Mouse (Mus musculus): ENCODE measurements around the gene Nap1l4.

Gene Nap1l4

DNA sequence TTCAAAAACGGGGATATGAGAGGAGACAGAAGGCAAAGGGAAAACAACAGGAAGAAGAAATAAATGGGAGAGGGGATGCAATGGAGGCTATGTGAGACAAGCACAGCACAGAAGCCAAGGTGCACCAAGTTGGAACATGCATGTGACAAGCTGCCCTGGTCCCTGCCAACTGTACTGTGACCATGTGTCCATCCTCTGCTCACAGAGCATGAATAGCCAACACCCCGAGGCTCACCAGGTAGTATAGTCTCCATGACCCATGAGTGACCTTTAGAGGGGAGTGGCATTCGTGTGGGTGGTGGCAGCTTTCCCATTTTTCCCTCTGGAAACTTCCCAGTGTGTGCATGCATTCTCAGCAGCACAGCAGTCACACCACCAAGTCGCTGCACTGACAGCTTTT, 29.6 kb downstream of the Nap1l4 start:
- DNase-seq (ENCODE audit: low spot score in 2 of 2): no peak

DNA sequence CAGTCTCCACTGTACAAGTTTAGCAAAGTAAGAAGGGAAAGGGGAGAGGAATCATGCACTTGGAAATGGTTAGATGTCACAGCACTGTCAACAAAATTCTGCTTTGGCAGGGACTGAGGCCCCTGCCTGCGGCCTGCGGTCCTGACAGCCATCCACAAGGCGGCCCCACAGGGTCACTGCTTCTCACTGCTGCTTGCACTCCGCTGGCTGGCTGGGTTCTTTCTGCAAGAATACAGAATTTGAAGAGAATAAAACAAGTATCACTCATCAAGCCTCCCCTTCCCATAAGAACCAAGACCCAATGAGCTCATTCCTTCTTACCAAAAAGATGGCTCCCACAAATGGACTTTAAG, 34.5 kb downstream of the Nap1l4 start:
- no peak for DNase-seq (ENCODE audit: low spot score in 2 of 2)

DNA sequence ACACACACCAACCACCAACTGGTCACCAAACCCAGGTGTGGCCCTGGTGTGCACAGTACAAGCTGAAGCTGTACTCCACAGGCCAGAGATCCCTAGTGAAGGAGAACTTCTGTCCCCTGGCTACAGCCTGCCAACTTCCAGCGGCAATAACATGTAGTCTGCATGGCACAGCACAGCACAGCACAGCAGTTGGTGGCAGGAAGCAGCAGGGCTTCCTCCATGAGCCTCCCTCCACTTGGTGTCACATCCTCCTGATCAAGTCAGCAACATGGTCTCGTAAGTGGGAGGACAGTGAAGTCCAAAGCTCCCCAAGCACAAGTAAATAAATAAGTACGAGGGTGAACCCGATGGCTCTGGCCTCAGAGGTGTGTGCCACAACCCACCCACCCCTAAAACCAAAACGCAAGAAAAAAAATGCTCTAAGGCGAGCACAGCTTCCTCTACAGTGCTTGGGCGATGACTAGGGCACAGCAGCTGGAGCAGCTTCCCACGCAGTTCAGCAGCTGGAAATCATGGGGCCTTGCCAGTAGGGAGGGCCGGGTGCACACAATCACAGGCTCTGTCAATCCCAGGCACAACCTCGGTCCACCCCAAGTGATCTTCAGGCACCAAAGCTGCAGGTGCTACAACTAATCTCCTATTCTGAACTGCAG, 35.0 kb downstream of the Nap1l4 start:
- DNase-seq (ENCODE audit: low spot score in 2 of 2): no peak

DNA sequence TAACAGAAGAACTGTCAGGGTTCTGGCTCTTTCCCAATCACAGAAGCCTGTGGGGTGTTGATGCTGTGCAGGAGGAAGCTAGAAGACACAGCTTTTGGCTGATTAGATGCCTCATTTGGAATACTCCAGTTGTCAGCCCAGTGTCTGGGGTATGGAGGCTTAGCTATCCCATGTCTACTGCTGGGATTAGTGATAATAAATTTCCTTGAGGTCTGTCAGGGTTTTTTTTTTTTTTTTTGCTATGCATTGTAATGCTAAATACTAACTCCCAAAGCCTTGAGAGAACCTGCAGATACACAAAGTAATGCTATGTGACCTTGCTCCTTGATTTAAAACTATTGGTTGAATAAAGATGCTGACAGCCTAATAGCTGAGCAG, 37.6 kb downstream of the Nap1l4 start:
- DNase-seq (ENCODE audit: low spot score in 2 of 2): no peak

DNA sequence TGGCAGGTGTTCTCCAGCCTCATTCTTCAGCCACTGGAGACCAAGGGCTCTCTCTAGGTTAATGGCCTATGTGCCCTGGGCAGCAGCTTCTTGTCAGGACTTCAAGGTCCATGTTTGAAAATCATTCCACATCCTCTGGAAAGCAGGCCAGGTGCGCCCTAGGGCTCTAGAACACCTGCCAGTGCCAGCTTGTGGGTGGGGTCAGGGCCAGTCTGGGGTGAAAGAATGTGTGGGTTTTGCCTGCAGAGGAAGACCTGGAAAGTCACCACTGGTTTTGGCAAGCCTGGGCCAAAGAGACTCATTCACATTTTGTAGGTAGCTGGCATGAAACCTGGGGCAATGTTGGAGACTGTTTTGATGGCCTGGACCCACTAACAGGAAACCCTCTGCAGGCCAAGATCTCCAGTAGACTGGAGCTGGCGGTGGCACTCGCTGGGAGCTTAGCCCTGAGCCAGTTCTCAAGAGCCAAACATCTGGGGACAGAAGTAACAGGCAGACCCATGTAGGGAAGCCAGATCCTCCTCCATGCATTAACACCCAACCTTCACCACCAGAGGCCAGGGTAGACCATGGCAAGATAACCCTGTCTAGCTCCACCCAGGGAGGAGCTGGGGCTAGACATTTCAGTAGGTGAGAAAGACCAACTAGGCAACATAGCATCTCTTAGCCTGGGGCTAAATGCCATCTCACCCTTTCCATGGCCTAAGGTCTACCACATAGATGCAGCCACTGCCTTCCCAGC, 38.1 kb downstream of the Nap1l4 start:
- DNase-seq (ENCODE audit: low spot score in 2 of 2): no peak

DNA sequence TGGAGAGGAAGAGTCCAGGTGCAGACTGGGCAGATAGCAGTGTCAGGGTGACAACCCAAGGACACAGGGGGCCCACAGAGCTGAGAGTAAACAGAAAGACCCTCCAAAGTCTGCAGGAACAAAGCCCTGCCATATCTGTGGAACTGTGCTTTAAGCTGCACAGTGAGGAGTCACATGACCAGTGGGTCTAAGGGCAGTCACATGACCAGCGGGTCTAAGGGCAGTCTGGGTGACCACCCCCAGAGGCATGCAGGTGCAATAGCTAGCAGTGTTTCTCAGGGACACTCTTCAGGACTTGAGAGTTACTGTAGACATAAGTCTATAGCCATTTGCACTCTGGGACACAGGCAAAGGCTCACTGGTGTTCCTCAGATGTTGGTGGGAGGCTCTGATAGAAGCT, 39.3 kb downstream of the Nap1l4 start:
- DNase-seq (ENCODE audit: low spot score in 2 of 2): no peak

DNA sequence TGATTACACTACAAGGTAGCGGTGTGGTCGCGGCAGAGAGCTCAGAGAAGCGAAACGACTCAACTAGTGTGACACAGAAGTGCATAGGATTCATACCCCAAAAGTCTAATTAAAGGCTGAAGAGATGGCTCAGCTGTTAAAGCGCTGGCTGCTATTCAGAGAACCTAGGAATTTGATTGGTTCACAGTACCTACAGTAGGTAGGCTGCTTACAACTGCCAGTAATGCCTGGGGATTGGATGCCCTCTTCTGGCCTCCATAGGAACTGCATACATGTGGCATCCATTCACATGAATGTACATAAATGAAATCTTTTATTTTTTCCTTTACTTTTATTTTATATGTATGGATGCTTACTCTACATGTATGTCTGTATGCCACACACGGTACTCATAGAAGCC, 42.2 kb downstream of the Nap1l4 start:
- peak in 1 of 2 experiments; percentile 68 for DNase-seq (ENCODE audit: low spot score in 2 of 2)

DNA sequence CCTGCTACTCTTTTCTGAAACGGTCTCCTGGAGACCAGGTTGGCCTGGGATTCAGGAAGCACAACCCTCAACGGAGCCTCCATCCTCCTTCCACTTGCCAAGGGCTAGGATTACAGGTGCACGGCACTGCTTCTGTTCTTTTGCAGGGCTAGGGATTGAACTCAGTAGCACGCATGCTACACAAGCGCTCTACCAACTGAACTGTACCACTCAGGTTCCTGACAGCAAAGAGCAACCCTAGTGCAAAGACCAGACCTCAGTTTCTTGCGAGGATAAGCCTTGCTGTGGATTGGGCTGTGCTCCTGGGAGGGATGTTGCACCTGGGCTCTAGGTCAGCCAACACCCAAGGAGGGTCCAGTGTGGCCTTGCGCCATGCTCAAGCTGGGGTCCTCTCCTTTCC, 42.6 kb downstream of the Nap1l4 start:
- DNase-seq (ENCODE audit: low spot score in 2 of 2): no peak

DNA sequence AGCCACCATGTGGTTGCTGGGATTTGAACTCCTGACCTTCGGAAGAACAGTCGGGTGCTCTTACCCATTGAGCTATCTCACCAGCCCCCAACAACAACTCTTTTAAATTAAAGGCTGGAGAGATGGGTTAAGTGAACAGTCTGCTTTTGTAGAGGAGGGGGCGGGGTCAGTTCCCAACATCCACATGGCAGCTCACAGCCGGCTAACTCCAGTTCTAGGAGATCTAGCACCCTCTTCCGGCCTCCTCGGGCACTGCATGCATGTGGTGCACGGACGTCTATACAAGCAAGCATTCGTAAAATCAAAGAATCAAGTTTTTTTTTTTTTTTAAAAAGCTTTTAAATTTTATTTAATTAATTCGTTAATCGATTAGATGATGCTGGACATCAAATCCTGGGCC, 43.1 kb downstream of the Nap1l4 start:
- peak; percentile 61 to 75 for DNase-seq (ENCODE audit: low spot score in 2 of 2)

DNA sequence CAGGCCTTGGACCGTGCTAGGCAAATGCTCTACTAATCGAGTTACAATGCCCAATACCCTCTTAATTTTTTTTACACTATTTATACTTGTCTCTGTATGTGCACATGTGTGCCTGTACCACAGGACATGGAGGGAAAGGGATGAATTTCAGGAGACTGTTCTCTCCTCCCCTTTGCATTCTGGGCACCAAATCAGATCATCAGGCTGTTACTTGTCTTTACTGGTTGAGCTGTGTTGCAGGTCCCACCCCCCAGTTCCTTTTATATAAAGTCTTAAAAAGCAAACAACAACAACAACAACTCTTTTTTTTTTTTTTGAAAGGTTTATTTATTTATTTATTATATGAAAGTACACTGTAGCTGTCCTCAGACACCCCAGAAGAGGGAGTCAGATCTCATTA, 43.5 kb downstream of the Nap1l4 start:
- no peak for DNase-seq (ENCODE audit: low spot score in 2 of 2)

DNA sequence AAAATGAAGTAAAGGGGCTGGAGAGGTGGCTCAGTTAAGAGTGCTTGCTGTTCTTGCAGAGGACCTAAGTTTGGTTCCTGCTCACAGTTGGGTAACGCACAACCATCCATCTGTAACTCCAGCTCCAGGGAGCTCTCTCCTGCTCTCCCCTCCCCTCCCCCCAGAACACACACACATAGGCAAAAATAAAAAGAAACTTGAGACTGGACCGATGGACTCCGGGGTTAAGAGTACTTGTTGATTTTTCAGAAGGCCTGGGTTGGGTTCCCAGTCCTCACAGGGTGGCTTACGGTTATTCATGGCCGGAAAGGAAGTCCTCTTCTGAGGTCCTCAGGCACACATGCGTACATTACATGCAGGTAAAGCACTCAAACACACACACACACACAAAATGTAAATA, 45.0 kb downstream of the Nap1l4 start:
- DNase-seq (ENCODE audit: low spot score in 2 of 2): no peak

DNA sequence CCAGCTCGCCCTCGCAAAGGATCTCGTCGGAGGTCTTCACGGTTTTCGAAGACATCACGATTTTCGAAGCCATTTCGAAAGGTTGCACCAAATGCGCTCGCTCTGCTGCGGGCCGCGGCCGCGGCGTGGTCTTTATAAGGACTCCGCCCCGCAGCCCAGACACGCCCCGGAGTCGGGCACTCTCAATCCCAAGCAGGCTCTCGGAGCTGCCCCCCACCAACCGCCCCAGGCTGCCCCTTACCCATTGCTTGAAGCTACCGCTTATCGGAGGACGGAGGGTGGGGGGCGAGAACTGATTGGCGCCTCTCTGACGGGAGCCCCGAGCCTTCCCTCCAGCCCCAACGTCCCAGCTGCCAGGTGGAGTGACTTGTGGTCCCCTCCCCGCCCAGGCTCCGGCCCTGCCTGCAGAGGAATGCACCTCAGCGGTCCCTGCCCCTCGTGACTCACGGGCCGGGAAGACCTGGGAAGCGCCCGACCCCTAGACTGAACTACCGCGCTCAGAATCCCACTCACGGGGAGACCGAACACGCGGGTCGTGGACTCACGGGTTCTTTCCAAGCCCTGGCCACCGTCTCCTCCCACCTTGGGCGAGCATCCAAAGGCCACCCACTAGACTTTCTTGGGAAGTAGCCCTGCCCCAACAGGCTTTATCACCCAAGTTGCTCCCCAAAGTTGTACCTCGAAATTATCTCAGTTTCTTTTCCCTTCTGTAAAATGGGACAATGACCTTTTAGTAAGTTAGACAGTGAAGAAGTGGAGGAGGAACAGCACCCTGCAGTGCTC, 46.3 kb downstream of the Nap1l4 start, which contains the start of gene Phlda2:
Gene Phlda2, minus strand, starts transcription at position 733 of the 783 bp plus-strand sequence.
- DNase-seq (ENCODE audit: low spot score in 2 of 2): no peak

DNA sequence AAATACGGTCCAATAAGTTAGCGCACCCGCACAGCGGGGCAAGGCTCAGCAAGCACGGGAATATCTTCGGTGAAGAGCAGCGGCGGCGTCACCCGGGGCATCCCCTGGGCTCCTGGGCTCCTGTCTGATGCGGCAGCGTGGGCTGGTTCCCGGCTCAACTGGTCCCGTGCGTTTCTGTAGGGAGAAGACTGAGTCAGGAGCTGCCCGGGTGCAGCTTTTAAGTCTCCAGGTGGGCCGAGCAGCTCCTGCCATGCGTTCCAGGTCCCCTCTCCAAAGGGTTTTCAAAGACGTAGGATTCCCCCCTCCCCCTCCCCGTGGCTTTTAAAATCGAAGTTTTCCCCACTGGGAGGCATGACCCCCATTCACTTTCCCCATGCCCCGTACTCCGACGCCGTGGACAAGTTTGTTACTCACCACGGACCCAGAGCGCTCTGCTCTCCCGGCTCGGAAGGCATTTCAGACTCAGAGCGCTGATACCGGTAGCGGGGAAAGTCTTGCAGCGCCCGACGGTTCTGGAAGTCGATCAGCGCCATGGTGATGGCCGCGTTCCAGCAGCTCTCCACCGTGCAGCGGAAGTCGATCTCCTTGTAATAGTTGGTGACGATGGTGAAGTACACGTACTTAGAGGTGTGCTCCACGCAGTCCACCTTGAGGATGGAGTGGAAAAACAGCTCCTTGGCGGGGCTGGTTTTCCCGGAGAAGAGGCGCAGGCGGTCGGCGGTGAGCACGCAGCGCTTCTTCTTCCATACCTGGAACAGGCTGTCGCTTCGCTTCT, 47.1 kb downstream of the Nap1l4 start:
- peak; percentile 22 to 35 for DNase-seq (ENCODE audit: low spot score in 2 of 2)

DNA sequence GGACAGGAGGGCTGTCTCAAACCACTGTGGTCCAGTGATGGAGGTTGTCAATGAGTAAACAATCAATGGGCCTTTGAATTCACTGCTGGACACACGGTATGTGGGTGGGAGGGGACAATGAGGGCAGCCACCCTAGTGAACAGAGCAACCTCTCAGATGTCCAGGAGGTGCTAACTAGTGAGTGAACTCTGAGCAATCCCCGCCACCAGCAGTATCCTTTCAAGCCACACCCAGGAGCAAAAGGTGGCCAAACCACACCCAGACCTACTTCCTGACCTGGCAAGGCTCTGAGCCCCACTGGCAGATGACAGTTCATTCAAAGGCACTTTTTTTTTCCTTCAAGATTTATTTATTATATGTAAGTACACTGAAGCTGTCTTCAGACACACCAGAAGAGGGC, 48.0 kb downstream of the Nap1l4 start:
- DNase-seq (ENCODE audit: low spot score in 2 of 2): no peak

DNA sequence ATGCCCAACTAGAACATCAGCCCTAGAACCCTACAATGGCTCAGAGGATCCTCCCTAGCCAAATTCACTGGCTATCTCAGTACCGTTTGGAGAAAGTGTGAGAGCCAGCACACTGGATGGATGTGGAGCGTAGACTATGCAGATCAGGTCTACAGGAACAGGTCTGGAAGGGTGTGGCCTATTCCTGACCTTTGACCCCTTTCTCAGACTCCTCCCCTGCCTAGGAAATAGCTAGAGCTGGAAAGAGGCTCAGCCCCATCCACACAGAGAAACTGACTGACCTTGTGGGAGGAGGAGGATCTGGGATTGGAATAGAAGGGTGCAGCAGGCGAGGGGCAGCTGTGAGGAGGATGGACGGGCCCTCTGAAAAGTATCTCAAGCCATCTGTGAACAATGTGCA, 50.3 kb downstream of the Nap1l4 start:
- no peak for DNase-seq (ENCODE audit: low spot score in 2 of 2)

DNA sequence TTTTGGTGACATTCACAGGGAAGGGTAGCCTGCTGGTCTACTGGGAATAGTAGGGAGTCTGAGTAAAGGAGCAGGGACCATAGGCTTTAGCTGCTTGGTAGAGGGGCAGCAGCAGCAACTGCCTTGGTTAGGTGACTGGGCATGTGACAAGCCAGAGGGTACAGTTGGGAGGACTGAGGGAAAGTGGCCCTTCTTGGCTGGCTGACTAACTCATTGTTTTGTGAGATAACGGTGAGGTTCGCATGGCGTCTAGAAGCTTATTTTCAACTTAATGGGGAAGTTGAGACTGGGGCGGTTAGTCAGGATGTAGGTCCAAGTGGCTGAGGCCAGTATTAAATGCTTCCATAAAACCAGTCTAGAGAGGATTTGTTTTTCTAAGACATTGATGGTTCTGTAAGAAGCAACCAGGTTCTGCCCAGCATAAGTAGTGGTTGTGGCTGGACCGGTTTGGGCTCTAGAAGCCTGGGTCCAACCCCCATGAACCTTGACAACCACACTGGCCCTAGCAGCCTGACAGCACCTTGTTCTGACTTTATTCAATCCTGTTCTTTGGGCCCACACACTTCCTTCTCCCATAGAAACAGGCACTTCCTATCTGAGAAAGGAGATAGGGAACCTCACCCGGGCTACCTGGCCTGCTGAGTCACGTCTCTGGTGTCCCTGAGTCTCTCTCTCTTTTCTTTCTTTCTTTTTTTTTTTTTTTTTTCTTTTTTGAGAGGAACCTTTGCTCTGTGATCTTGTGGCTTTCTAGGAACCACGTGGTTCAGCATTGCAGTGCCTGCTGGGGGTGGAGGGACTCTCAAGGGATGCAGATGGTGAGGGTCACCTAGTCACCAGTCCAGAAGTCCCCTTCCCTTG, 53.6 kb downstream of the Nap1l4 start:
- DNase-seq (ENCODE audit: low spot score in 2 of 2): no peak

DNA sequence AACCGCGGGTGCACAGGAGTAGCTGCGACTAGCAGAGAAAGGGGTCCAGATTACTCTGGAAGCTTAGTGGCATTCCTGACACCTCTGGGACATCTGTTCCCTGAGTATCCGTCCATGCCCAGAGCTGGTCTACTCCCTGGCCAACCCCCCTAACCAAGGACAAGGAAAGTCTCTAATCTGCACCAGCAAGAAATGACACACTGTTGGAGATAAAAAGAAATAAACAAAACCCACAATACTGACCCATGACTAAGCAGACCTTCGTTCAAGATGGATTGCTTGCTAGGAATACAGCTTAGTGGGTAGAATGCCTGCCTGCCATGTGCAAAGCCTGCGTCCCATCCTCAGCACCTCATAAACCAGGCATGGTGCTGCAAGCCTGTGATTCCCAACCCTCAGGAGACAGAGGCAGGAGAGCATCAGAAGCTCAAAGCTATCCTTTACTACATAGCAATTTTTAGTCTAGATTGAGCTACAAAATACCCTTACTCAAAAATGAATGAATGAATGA, 55.2 kb downstream of the Nap1l4 start:
- no peak for DNase-seq (ENCODE audit: low spot score in 2 of 2)

DNA sequence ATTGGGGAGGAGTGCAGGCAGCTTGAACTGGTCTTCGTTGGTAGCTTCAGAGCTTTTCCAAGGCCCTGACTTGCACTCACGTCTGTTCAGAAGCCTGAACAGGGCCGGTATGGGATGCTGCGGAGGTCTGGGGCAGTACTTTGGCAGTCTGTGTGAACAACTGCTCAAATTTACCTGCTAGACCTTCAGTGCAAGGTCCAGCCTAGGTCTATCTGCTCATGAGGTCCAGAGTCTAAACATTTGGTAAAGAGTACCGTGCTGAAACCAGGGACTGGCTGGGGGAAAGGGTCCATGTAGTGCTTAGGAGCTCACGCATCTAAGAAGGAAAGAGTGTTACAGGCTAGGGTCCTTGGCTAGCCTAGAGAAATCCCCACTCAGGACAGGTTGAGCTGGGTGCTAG, 59.2 kb downstream of the Nap1l4 start:
- no peak for DNase-seq (ENCODE audit: low spot score in 2 of 2)

DNA sequence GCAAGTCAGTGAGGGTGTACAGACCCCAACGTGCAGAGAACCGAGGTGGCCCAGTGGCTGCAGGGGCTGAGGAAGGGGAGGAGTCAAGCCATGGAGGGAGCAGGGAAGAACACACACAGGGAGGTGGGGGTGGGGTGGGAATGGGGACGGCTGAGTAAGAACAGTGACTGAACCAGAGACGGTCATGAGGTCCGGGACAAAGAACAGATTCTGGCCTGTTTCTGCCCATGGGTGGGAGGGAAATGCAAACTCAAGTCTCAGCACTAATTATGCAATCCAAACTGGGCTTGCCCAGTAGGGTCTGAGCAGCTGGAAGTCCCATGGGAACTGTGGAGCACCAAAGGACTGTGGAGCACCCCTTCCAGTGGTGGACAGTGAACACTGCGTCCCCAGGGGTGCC, 66.4 kb downstream of the Nap1l4 start:
- DNase-seq (ENCODE audit: low spot score in 2 of 2): no peak

DNA sequence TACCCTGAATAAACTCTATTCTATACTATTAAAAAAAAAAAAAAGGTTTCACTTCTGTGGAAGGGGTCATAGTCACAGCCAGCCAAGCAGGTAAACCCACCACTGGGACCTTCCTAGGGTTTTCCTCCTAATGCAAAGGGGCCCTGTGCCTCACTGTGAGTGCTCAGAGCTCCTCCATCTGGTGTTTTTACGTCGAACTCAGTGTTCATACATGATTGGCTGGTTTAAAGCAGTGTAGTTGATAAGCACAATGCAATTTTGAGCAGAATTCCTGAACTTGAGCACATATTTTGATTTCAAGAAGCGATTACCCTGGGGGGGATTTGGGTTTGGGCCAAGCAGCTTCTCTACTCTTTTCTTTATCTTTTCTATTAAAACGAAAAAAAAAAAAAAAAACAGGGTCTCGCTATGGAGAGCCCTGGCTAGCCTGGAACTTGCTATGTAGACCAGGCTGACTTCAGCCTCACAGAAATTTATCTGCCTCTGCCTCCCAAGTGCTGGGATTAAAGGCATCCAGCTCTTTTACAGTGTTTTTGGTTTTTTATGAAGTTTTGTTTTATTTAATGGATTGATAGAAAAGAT, 67.0 kb downstream of the Nap1l4 start:
- no peak for DNase-seq (ENCODE audit: low spot score in 2 of 2)

DNA sequence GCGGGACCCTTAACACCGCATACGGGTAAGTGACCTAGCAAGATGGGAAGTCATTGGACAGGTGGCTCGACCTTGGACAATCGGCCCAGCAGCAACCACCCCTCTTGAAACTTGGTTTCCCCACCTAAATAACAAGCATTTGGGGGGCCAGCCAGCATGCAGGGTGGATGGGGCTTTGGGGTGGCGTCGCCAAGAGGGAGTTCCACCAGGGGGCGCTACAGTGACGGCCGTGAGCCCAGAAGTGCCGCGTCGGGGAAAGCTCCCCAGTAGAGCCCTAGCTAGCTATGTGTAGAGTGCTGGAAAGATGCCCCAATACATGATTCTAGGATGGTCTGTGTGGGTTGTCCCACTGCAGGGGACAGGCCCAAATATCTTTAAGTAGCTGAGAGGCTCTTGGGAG, 68.4 kb downstream of the Nap1l4 start:
- peak; percentile 32 to 47 for DNase-seq (ENCODE audit: low spot score in 2 of 2)
